Mouse (Mus musculus): ENCODE results near the gene Fam53b.

GRCm38 (mm10) chr7:132712044-132712708 is 101.5 kb downstream of the Fam53b start:
- no peak for TF ChIP-seq POLR2A (IDR thresholded peaks at IDR 0.05; ENCODE audit: borderline replicate concordance, low read depth, low read length)
- no peak for TF ChIP-seq CTCF (IDR thresholded peaks at IDR 0.05; ENCODE audit: low read depth, low read length)
